ENCODE assay signal across 19 mouse cellular contexts in the genomic region with DNA sequence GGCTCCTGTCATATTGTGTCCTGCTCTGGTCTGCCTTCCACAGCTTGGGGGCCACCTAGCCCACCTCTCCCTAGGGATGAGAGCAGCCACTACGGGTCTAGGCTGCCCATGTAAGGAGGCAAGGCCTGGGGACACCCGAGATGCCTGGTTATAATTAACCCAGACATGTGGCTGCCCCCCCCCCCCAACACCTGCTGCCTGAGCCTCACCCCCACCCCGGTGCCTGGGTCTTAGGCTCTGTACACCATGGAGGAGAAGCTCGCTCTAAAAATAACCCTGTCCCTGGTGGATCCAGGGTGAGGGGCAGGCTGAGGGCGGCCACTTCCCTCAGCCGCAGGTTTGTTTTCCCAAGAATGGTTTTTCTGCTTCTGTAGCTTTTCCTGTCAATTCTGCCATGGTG. TPM values are rescaled to one million over a fixed set of nuclear protein-coding genes. Genes with fewer than 3 reads are reported as not detected.
DNase-seq lines count a peak whose midpoint lies in the region; ATAC-seq and TF ChIP-seq lines count a peak whose summit lies in the region.
"Had no signal": no experiment of that assay in that cellular context is flagged by ENCODE, and none has a peak within 500 bp of the region (broad histone marks: within the 10 kb centered on the region; RNA-seq: fewer than 3 reads in every experiment).

No protein-coding gene starts in this region.

- no peaks in the 10 kb centered on the region for H3K4me1 ChIP-seq in embryonic facial prominence, embryonic 14.5 days (ENCODE audit: control insufficient read depth, insufficient read depth, low read length)
- peaks cover 13% of the 10 kb centered on the region for H3K4me1 ChIP-seq in embryonic facial prominence, embryonic 10.5 days
- no peaks in the 10 kb centered on the region for H3K4me1 ChIP-seq in midbrain, embryonic 13.5 days (replicated peaks)
- no peaks in the 10 kb centered on the region for H3K4me1 ChIP-seq in midbrain, embryonic 16.5 days (ENCODE audit: control insufficient read depth, insufficient read depth, low read length)
- H3K4me1 ChIP-seq in heart, embryonic 13.5 days = peaks cover 35% of the 10 kb centered on the region
- no peaks in the 10 kb centered on the region for H3K4me1 ChIP-seq in limb, embryonic 14.5 days (ENCODE audit: control insufficient read depth, insufficient read depth, low read length)

- peaks cover 4% of the 10 kb centered on the region; the same call in 1 of the 2 replicates for H3K9me3 ChIP-seq in embryonic facial prominence, embryonic 14.5 days (ENCODE audit: control insufficient read depth, low read length)
- peaks cover 12% of the 10 kb centered on the region; the same call in 1 of the 2 replicates for H3K9me3 ChIP-seq in embryonic facial prominence, embryonic 10.5 days
- H3K9me3 ChIP-seq in midbrain, embryonic 13.5 days = no peaks in the 10 kb centered on the region
- no peaks in the 10 kb centered on the region for H3K9me3 ChIP-seq in midbrain, embryonic 16.5 days (replicated peaks; ENCODE audit: control insufficient read depth, low read length, poor library complexity, severe bottlenecking)
- peaks cover 8% of the 10 kb centered on the region; the same call in 1 of the 2 replicates for H3K9me3 ChIP-seq in heart, embryonic 13.5 days
- H3K9me3 ChIP-seq in limb, embryonic 14.5 days (ENCODE audit: control insufficient read depth, low read length) = no peaks in the 10 kb centered on the region
- H3K9me3 ChIP-seq: midbrain, embryonic 12.5 days had no signal

- ATAC-seq in embryonic facial prominence, embryonic 14.5 days (ENCODE audit: low read depth) = peak; percentile 60
- no peak for ATAC-seq in midbrain, embryonic 13.5 days
- ATAC-seq in midbrain, embryonic 16.5 days = no peak
- peak; percentile 47; the same call in 1 of the 2 replicates for ATAC-seq in heart, embryonic 13.5 days (ENCODE audit: extremely low read depth, insufficient number of reproducible peaks, low FRiP score, low TSS enrichment)
- peak; percentile 45; the same call in 1 of the 2 replicates for ATAC-seq in limb, embryonic 14.5 days (ENCODE audit: low FRiP score, low read depth)
- ATAC-seq: CD4-positive, CD25-positive, alpha-beta regulatory T cell, adult 4 months had no signal

- no peaks in the 10 kb centered on the region for H3K36me3 ChIP-seq in embryonic facial prominence, embryonic 14.5 days (ENCODE audit: control insufficient read depth, insufficient read depth, low read length)
- no peaks in the 10 kb centered on the region for H3K36me3 ChIP-seq in embryonic facial prominence, embryonic 10.5 days (replicated peaks)
- no peaks in the 10 kb centered on the region for H3K36me3 ChIP-seq in midbrain, embryonic 13.5 days
- no peaks in the 10 kb centered on the region for H3K36me3 ChIP-seq in midbrain, embryonic 16.5 days (ENCODE audit: control insufficient read depth, insufficient read depth, low read length)
- no peaks in the 10 kb centered on the region for H3K36me3 ChIP-seq in heart, embryonic 13.5 days
- no peaks in the 10 kb centered on the region for H3K36me3 ChIP-seq in limb, embryonic 14.5 days (ENCODE audit: control insufficient read depth, insufficient read depth, low read length)
- H3K36me3 ChIP-seq: G1E; midbrain, embryonic 12.5 days had no signal

- H3K4me2 ChIP-seq in embryonic facial prominence, embryonic 14.5 days (ENCODE audit: low read depth, low read length) = no peak overlapping the region
- H3K4me2 ChIP-seq in midbrain, embryonic 13.5 days (replicated peaks) = no peak overlapping the region
- H3K4me2 ChIP-seq in midbrain, embryonic 16.5 days (ENCODE audit: low read length) = no peak overlapping the region
- H3K4me2 ChIP-seq in heart, embryonic 13.5 days = peak overlapping the region; percentile 61
- no peak overlapping the region for H3K4me2 ChIP-seq in limb, embryonic 14.5 days (replicated peaks; ENCODE audit: low read depth, low read length, severe bottlenecking)
- H3K4me2 ChIP-seq: midbrain, embryonic 12.5 days had no signal

- no peak overlapping the region for H3K4me3 ChIP-seq in embryonic facial prominence, embryonic 14.5 days (ENCODE audit: low read depth, low read length)
- H3K4me3 ChIP-seq in embryonic facial prominence, embryonic 10.5 days = no peak overlapping the region
- H3K4me3 ChIP-seq in midbrain, embryonic 13.5 days (replicated peaks) = no peak overlapping the region
- no peak overlapping the region for H3K4me3 ChIP-seq in midbrain, embryonic 16.5 days (ENCODE audit: low read depth, low read length)
- no peak overlapping the region for H3K4me3 ChIP-seq in heart, embryonic 13.5 days
- H3K4me3 ChIP-seq in limb, embryonic 14.5 days (replicated peaks; ENCODE audit: low read length) = no peak overlapping the region
- H3K4me3 ChIP-seq: midbrain, embryonic 12.5 days had no signal

- DNase-seq in embryonic facial prominence, embryonic 14.5 days (ENCODE audit: low spot score) = peak; percentile 26
- DNase-seq in embryonic facial prominence, embryonic 10.5 days (ENCODE audit: low spot score) = no peak
- DNase-seq in limb, embryonic 14.5 days (ENCODE audit: low spot score) = no peak
- no peak for DNase-seq in thymus, postnatal 25 days
- no peak for DNase-seq in urinary bladder, adult 18-20 months (ENCODE audit: low spot score in 2 of 2)
- DNase-seq: cerebellum, adult 9-10 months; kidney, adult 2 months; kidney, postnatal 36 days; layer of hippocampus, adult 9-11 months; lung, adult 2 months; thymus, postnatal 14 days had no signal

- WGBS in embryonic facial prominence, embryonic 14.5 days = 39% methylated on average over 6 of the region's 6 CpGs
- WGBS in embryonic facial prominence, embryonic 10.5 days = 45% methylated on average over 6 of the region's 6 CpGs
- WGBS in midbrain, embryonic 13.5 days = 68% methylated on average over 6 of the region's 6 CpGs
- 74% methylated on average over 6 of the region's 6 CpGs for WGBS in midbrain, embryonic 16.5 days
- WGBS in heart, embryonic 13.5 days = 13% methylated on average over 6 of the region's 6 CpGs
- 41% methylated on average over 6 of the region's 6 CpGs for WGBS in limb, embryonic 14.5 days

- H3K9ac ChIP-seq in embryonic facial prominence, embryonic 14.5 days (ENCODE audit: low read depth, low read length) = no peak overlapping the region
- 0 out of 2 replicates have a peak overlapping the region, but pooled peaks have one; percentile 1 for H3K9ac ChIP-seq in midbrain, embryonic 13.5 days (replicated peaks)
- H3K9ac ChIP-seq in midbrain, embryonic 16.5 days (ENCODE audit: low read depth, low read length) = no peak overlapping the region
- peak overlapping the region; percentile 73 for H3K9ac ChIP-seq in heart, embryonic 13.5 days
- H3K9ac ChIP-seq in limb, embryonic 14.5 days (ENCODE audit: low read depth, low read length, severe bottlenecking) = no peak overlapping the region
- H3K9ac ChIP-seq: midbrain, embryonic 12.5 days had no signal

- H3K27ac ChIP-seq in embryonic facial prominence, embryonic 14.5 days (replicated peaks; ENCODE audit: low read depth, low read length) = 0 out of 2 replicates have a peak overlapping the region, but pooled peaks have one; percentile 23
- H3K27ac ChIP-seq in embryonic facial prominence, embryonic 10.5 days (replicated peaks) = no peak overlapping the region
- H3K27ac ChIP-seq in midbrain, embryonic 13.5 days = no peak overlapping the region
- H3K27ac ChIP-seq in midbrain, embryonic 16.5 days (ENCODE audit: low read length) = no peak overlapping the region
- peak overlapping the region; percentile 91 for H3K27ac ChIP-seq in heart, embryonic 13.5 days (replicated peaks)
- no peak overlapping the region for H3K27ac ChIP-seq in limb, embryonic 14.5 days (replicated peaks; ENCODE audit: low read depth, low read length)
- H3K27ac ChIP-seq: macrophage; midbrain, embryonic 12.5 days had no signal

- no peak for TF ChIP-seq POLR2A in limb, embryonic 14.5 days (IDR thresholded peaks at IDR 0.05; ENCODE audit: borderline replicate concordance, extremely low read depth, insufficient read depth, insufficient read length)

- H3K27me3 ChIP-seq in embryonic facial prominence, embryonic 14.5 days (replicated peaks; ENCODE audit: control insufficient read depth, insufficient read depth, low read length) = peaks cover 6% of the 10 kb centered on the region
- peaks cover 25% of the 10 kb centered on the region for H3K27me3 ChIP-seq in embryonic facial prominence, embryonic 10.5 days (replicated peaks; ENCODE audit: low read depth, poor library complexity, severe bottlenecking)
- H3K27me3 ChIP-seq in midbrain, embryonic 13.5 days = peaks cover 25% of the 10 kb centered on the region
- peaks cover 2% of the 10 kb centered on the region for H3K27me3 ChIP-seq in midbrain, embryonic 16.5 days (ENCODE audit: control insufficient read depth, insufficient read depth, low read depth, low read length)
- H3K27me3 ChIP-seq in heart, embryonic 13.5 days (replicated peaks) = peaks cover 17% of the 10 kb centered on the region
- peaks cover 7% of the 10 kb centered on the region for H3K27me3 ChIP-seq in limb, embryonic 14.5 days (ENCODE audit: control insufficient read depth, insufficient read depth, low read length)

RNA-seq across cellular contexts. Expression of gene Ckm, which starts 5.2 kb away (rescaled TPM):
- 348 and 732 TPM in 2 replicates for polyA plus RNA-seq in embryonic facial prominence, embryonic 14.5 days (2014; fragmentation: Nextera tagmentation; extraction: Ambion mirVana)
- polyA plus RNA-seq in embryonic facial prominence, embryonic 10.5 days (2016; fragmentation: Nextera tagmentation; extraction: Ambion mirVana) = 0.20 TPM in 1 of 2 replicates, not detected in the other
- 0.07 TPM in 1 of 2 replicates, not detected in the other for polyA plus RNA-seq in midbrain, embryonic 13.5 days (2015; fragmentation: Nextera tagmentation; extraction: Ambion mirVana)
- 0.25 and 0.35 TPM in 2 replicates for polyA plus RNA-seq in midbrain, embryonic 16.5 days (2015; fragmentation: Nextera tagmentation; extraction: Ambion mirVana)
- polyA plus RNA-seq in heart, embryonic 13.5 days (2015; fragmentation: Nextera tagmentation; extraction: Ambion mirVana) = 284 and 345 TPM in 2 replicates
- 89.9 and 125 TPM in 2 replicates for polyA plus RNA-seq in limb, embryonic 14.5 days (2012; rRNA removed)
- polyA plus RNA-seq in limb, embryonic 14.5 days (2014; fragmentation: Nextera tagmentation; extraction: Ambion mirVana) = 35.4 and 91.5 TPM in 2 replicates
- polyA plus RNA-seq: CD4-positive, CD25-positive, alpha-beta regulatory T cell, adult 4 months; forebrain, embryonic 11.5 days; G1E; macrophage; midbrain, embryonic 12.5 days had no signal

RNA-seq across cellular contexts. Expression of gene Klc3, which starts 5.8 kb away (rescaled TPM):
- polyA plus RNA-seq in embryonic facial prominence, embryonic 14.5 days (2014; fragmentation: Nextera tagmentation; extraction: Ambion mirVana) = 10.2 and 15.3 TPM in 2 replicates
- 7.9 and 8.8 TPM in 2 replicates for polyA plus RNA-seq in embryonic facial prominence, embryonic 10.5 days (2016; fragmentation: Nextera tagmentation; extraction: Ambion mirVana)
- 1.1 and 1.2 TPM in 2 replicates for polyA plus RNA-seq in midbrain, embryonic 13.5 days (2015; fragmentation: Nextera tagmentation; extraction: Ambion mirVana)
- polyA plus RNA-seq in midbrain, embryonic 16.5 days (2015; fragmentation: Nextera tagmentation; extraction: Ambion mirVana) = 1.4 and 1.7 TPM in 2 replicates
- 4.8 and 5.5 TPM in 2 replicates for polyA plus RNA-seq in heart, embryonic 13.5 days (2015; fragmentation: Nextera tagmentation; extraction: Ambion mirVana)
- 11.5 and 12.8 TPM in 2 replicates for polyA plus RNA-seq in limb, embryonic 14.5 days (2012; rRNA removed)
- polyA plus RNA-seq in limb, embryonic 14.5 days (2014; fragmentation: Nextera tagmentation; extraction: Ambion mirVana) = 12.5 and 15.2 TPM in 2 replicates
- polyA plus RNA-seq: macrophage had no signal

RNA-seq across cellular contexts. Expression of gene Ercc2, which starts 27.9 kb away (rescaled TPM):
- polyA plus RNA-seq in embryonic facial prominence, embryonic 14.5 days (2014; fragmentation: Nextera tagmentation; extraction: Ambion mirVana) = 10.9 and 14.7 TPM in 2 replicates
- 28.1 and 28.8 TPM in 2 replicates for polyA plus RNA-seq in embryonic facial prominence, embryonic 10.5 days (2016; fragmentation: Nextera tagmentation; extraction: Ambion mirVana)
- polyA plus RNA-seq in midbrain, embryonic 13.5 days (2015; fragmentation: Nextera tagmentation; extraction: Ambion mirVana) = 27.6 and 28.9 TPM in 2 replicates
- polyA plus RNA-seq in midbrain, embryonic 16.5 days (2015; fragmentation: Nextera tagmentation; extraction: Ambion mirVana) = 28.0 and 29.5 TPM in 2 replicates
- polyA plus RNA-seq in heart, embryonic 13.5 days (2015; fragmentation: Nextera tagmentation; extraction: Ambion mirVana) = 11.8 and 12.2 TPM in 2 replicates
- polyA plus RNA-seq in limb, embryonic 14.5 days (2012; rRNA removed) = 58.1 and 73.8 TPM in 2 replicates
- 11.3 and 12.6 TPM in 2 replicates for polyA plus RNA-seq in limb, embryonic 14.5 days (2014; fragmentation: Nextera tagmentation; extraction: Ambion mirVana)

RNA-seq across cellular contexts. Expression of gene Mark4, which starts 48.9 kb away (rescaled TPM):
- 10.5 and 10.9 TPM in 2 replicates for polyA plus RNA-seq in embryonic facial prominence, embryonic 14.5 days (2014; fragmentation: Nextera tagmentation; extraction: Ambion mirVana)
- 7.1 and 8.0 TPM in 2 replicates for polyA plus RNA-seq in embryonic facial prominence, embryonic 10.5 days (2016; fragmentation: Nextera tagmentation; extraction: Ambion mirVana)
- polyA plus RNA-seq in midbrain, embryonic 13.5 days (2015; fragmentation: Nextera tagmentation; extraction: Ambion mirVana) = 13.9 and 16.3 TPM in 2 replicates
- 14.8 and 16.2 TPM in 2 replicates for polyA plus RNA-seq in midbrain, embryonic 16.5 days (2015; fragmentation: Nextera tagmentation; extraction: Ambion mirVana)
- polyA plus RNA-seq in heart, embryonic 13.5 days (2015; fragmentation: Nextera tagmentation; extraction: Ambion mirVana) = 6.5 and 7.5 TPM in 2 replicates
- polyA plus RNA-seq in limb, embryonic 14.5 days (2012; rRNA removed) = 34.8 and 39.8 TPM in 2 replicates
- 11.5 and 13.3 TPM in 2 replicates for polyA plus RNA-seq in limb, embryonic 14.5 days (2014; fragmentation: Nextera tagmentation; extraction: Ambion mirVana)

RNA-seq across cellular contexts. Expression of gene Ppp1r13l, which starts 50.2 kb away (rescaled TPM):
- polyA plus RNA-seq in embryonic facial prominence, embryonic 14.5 days (2014; fragmentation: Nextera tagmentation; extraction: Ambion mirVana) = 11.2 and 11.6 TPM in 2 replicates
- polyA plus RNA-seq in embryonic facial prominence, embryonic 10.5 days (2016; fragmentation: Nextera tagmentation; extraction: Ambion mirVana) = 6.9 and 7.1 TPM in 2 replicates
- 1.2 and 2.3 TPM in 2 replicates for polyA plus RNA-seq in midbrain, embryonic 13.5 days (2015; fragmentation: Nextera tagmentation; extraction: Ambion mirVana)
- polyA plus RNA-seq in midbrain, embryonic 16.5 days (2015; fragmentation: Nextera tagmentation; extraction: Ambion mirVana) = 2.0 and 2.8 TPM in 2 replicates
- 12.8 and 13.0 TPM in 2 replicates for polyA plus RNA-seq in heart, embryonic 13.5 days (2015; fragmentation: Nextera tagmentation; extraction: Ambion mirVana)
- polyA plus RNA-seq in limb, embryonic 14.5 days (2012; rRNA removed) = 33.8 and 39.3 TPM in 2 replicates
- polyA plus RNA-seq in limb, embryonic 14.5 days (2014; fragmentation: Nextera tagmentation; extraction: Ambion mirVana) = 15.3 and 16.8 TPM in 2 replicates
- polyA plus RNA-seq: CD4-positive, CD25-positive, alpha-beta regulatory T cell, adult 4 months had no signal

Comparison
In these comparisons a context has a peak if more than half of its experiments do, and no peak if none do; other contexts are left out.
1. H3K27ac ChIP-seq: peak in embryonic facial prominence, embryonic 14.5 days (single experiment) and heart, embryonic 13.5 days (single experiment); none in embryonic facial prominence, embryonic 10.5 days (single experiment), midbrain, embryonic 13.5 days (single experiment), midbrain, embryonic 16.5 days (single experiment) and limb, embryonic 14.5 days (single experiment).
2. H3K9ac ChIP-seq: peak in midbrain, embryonic 13.5 days (single experiment) and heart, embryonic 13.5 days (single experiment); none in embryonic facial prominence, embryonic 14.5 days (single experiment), midbrain, embryonic 16.5 days (single experiment) and limb, embryonic 14.5 days (single experiment).
3. RNA of gene Ckm, which starts 5.2 kb away (polyA plus RNA-seq): 348 to 732 TPM in embryonic facial prominence, embryonic 14.5 days, 284 to 345 TPM in heart, embryonic 13.5 days and 35.4 to 125 TPM in limb, embryonic 14.5 days; 0.25 to 0.35 TPM in midbrain, embryonic 16.5 days, 0.07 TPM in midbrain, embryonic 13.5 days and 0.20 TPM in embryonic facial prominence, embryonic 10.5 days; every median in the first group is over 10 times any median in the second.
4. ATAC-seq: peak in embryonic facial prominence, embryonic 14.5 days (single experiment), heart, embryonic 13.5 days (single experiment) and limb, embryonic 14.5 days (single experiment); none in midbrain, embryonic 13.5 days (single experiment) and midbrain, embryonic 16.5 days (single experiment).